Mouse (Mus musculus) liver, adult 2 months (tissue): ENCODE measurements around the gene Fuk. TPM values are rescaled to one million over a fixed set of nuclear protein-coding genes. Genes with fewer than 3 reads are reported as not detected.

Experiments used
- DNase-seq: peaks from one replicate; pipeline ENCODE4 v3.0.0-alpha.2; 2011; ENCODE audit warnings: low read depth, low spot score; ENCODE audit errors: extremely low read depth
- H3K27ac ChIP-seq: fragments of 200-500 bp; replicated peaks from 2 replicates; pipeline ENCODE4 v1.5.1; 2012; ENCODE audit warnings: low read depth, mild to moderate bottlenecking, control low read depth, inconsistent platforms, low read length; ENCODE audit not compliant: insufficient read depth
- H3K27me3 ChIP-seq: fragments of 200-500 bp; 2 replicates; pipeline ENCODE4 v1.6.1; 2012; ENCODE audit warnings: mild to moderate bottlenecking, moderate library complexity, low read length, inconsistent platforms; ENCODE audit not compliant: control insufficient read depth, insufficient read depth
- H3K36me3 ChIP-seq: fragments of 200-500 bp; 2 replicates; pipeline ENCODE4 v1.6.1; 2012; ENCODE audit warnings: low read length, inconsistent platforms; ENCODE audit not compliant: control insufficient read depth, insufficient read depth
- H3K4me1 ChIP-seq: fragments of 200-500 bp; 2 replicates; pipeline ENCODE4 v1.6.1; 2011; ENCODE audit warnings: low read length; ENCODE audit not compliant: control insufficient read depth, insufficient read depth
- H3K4me3 ChIP-seq: fragments of 200-500 bp; 2 replicates; pipeline ENCODE4 v1.5.1; 2011; ENCODE audit warnings: low read depth, mild to moderate bottlenecking, control low read depth, low read length, moderate library complexity; ENCODE audit not compliant: insufficient read depth
- H3K79me2 ChIP-seq: fragments of 200-500 bp; 2 replicates; pipeline ENCODE4 v1.6.1; 2012; ENCODE audit warnings: inconsistent platforms, mild to moderate bottlenecking, low read length, moderate library complexity; ENCODE audit not compliant: control insufficient read depth, insufficient read depth
- H3K9ac ChIP-seq: fragments of 200-500 bp; 2 replicates; pipeline ENCODE4 v1.6.1; 2012; ENCODE audit warnings: low read depth, mild to moderate bottlenecking, control low read depth, inconsistent platforms, low read length
- CTCF ChIP-seq: fragments of 200-500 bp; IDR thresholded peaks from 2 replicates; pipeline ENCODE4 v1.5.1; 2011; ENCODE audit warnings: low read depth, low read length, control low read depth
- POLR2A ChIP-seq: fragments of 200-500 bp; IDR thresholded peaks from 2 replicates; pipeline ENCODE4 v1.6.1; 2011; ENCODE audit warnings: low read length, control low read depth; ENCODE audit not compliant: insufficient read depth; ENCODE audit errors: extremely low read depth
- WGBS: fragments of 180-500 bp; shearing (Covaris S2); methylation state at CpG from one replicate; pipeline ENCODE4 v1.1.7; 2018; 5-methylcytosine and 5-hydroxymethylcytosine counted together
- polyA plus RNA-seq: library from polyadenylated mRNA; depleted of rRNA; stranded (reverse); fragments of >200 nt; gene quantifications from 2 replicates; pipeline ENCODE4 v1.2.3, GENCODE M21; 2012
- total RNA-seq: library from RNA; depleted of rRNA; stranded (reverse); fragments of >200 nt; gene quantifications from 2 replicates; pipeline ENCODE4 v1.2.3, GENCODE M21; 2014

Fuk gene
- total and polyA plus RNA-seq, 2 experiments: 6.3 to 11.2 TPM

- no peak for TF ChIP-seq CTCF
- no peak for TF ChIP-seq POLR2A
- Histone ChIP-seq H3K4me3 (peak overlapping the region; percentile 89), H3K27ac (peak overlapping the region; percentile 93), H3K79me2 (peaks cover 14% of the 10 kb centered on the region; the same call in 1 of the 2 replicates), H3K4me1 (peaks cover 12% of the 10 kb centered on the region), H3K9ac (peak overlapping the region; percentile 87), H3K27me3 (no peaks in the 10 kb centered on the region), H3K36me3 (peaks cover 42% of the 10 kb centered on the region)
- peak; percentile 74 for DNase-seq
- WGBS: under 1% methylated on average over 13 of the region's 13 CpGs
Observed at GRCm38 (mm10) chr8:110847171-110847549, 55.1 kb downstream of the Fuk start.

GRCm38 (mm10) chr8:110846405-110847170 is 55.7 kb downstream of the Fuk start, which contains the start of the genes Cog4 and Sf3b3:
TSS of gene Cog4 (plus strand) at chr8:110846600.
TSS of gene Sf3b3 (minus strand) at chr8:110846787.
- peaks cover 14% of the 10 kb centered on the region; the same call in 1 of the 2 replicates for H3K79me2 ChIP-seq
- H3K4me1 ChIP-seq: peaks cover 12% of the 10 kb centered on the region
- WGBS: under 1% methylated on average over 53 of the region's 53 CpGs
- no peaks in the 10 kb centered on the region for H3K27me3 ChIP-seq
- peak; percentile 76 for DNase-seq
- H3K4me3 ChIP-seq: peak within 1 kb of the TSS; percentile 89
- TF ChIP-seq POLR2A: peak; percentile 78
- TF ChIP-seq CTCF: no peak
- peaks cover 43% of the 10 kb centered on the region for H3K36me3 ChIP-seq
- peak within 1 kb of the TSS; percentile 91 for H3K9ac ChIP-seq
- H3K27ac ChIP-seq: peak within 1 kb of the TSS; percentile 93

GRCm38 (mm10) chr8:110845821-110846404 is 56.4 kb downstream of the Fuk start:
- H3K4me3 ChIP-seq: peak overlapping the region; percentile 89
- TF ChIP-seq CTCF: no peak
- no peak for TF ChIP-seq POLR2A
- H3K4me1 ChIP-seq: peaks cover 10% of the 10 kb centered on the region
- H3K36me3 ChIP-seq: peaks cover 43% of the 10 kb centered on the region
- H3K79me2 ChIP-seq: peaks cover 14% of the 10 kb centered on the region; the same call in 1 of the 2 replicates
- H3K9ac ChIP-seq: peak overlapping the region; percentile 91
- DNase-seq: peak; percentile 35
- no peaks in the 10 kb centered on the region for H3K27me3 ChIP-seq
- H3K27ac ChIP-seq: peak overlapping the region; percentile 2
- 2% methylated on average over 17 of the region's 17 CpGs for WGBS

- Histone ChIP-seq H3K4me3 (no peak overlapping the region), H3K4me1 (peaks cover 7% of the 10 kb centered on the region), H3K27me3 (no peaks in the 10 kb centered on the region), H3K9ac (no peak overlapping the region), H3K79me2 (peaks cover 14% of the 10 kb centered on the region; the same call in 1 of the 2 replicates), H3K27ac (no peak overlapping the region), H3K36me3 (peaks cover 43% of the 10 kb centered on the region)
- no peak for TF ChIP-seq CTCF
- no peak for TF ChIP-seq POLR2A
- WGBS: 52% methylated on average over 3 of the region's 3 CpGs
- no peak for DNase-seq
Observed at GRCm38 (mm10) chr8:110844941-110845340, 57.3 kb downstream of the Fuk start.

GRCm38 (mm10) chr8:110843207-110843606 is 59.1 kb downstream of the Fuk start:
- H3K9ac ChIP-seq: no peak overlapping the region
- WGBS: 75% methylated on average over 5 of the region's 5 CpGs
- TF ChIP-seq CTCF: no peak
- TF ChIP-seq POLR2A: no peak
- H3K4me3 ChIP-seq: no peak overlapping the region
- peaks cover 56% of the 10 kb centered on the region for H3K36me3 ChIP-seq
- DNase-seq: no peak
- no peaks in the 10 kb centered on the region for H3K27me3 ChIP-seq
- H3K27ac ChIP-seq: no peak overlapping the region
- peaks cover 7% of the 10 kb centered on the region for H3K4me1 ChIP-seq
- H3K79me2 ChIP-seq: peaks cover 14% of the 10 kb centered on the region; the same call in 1 of the 2 replicates
